ENCODE assay signal across 10 mouse cellular contexts in the genomic region with DNA sequence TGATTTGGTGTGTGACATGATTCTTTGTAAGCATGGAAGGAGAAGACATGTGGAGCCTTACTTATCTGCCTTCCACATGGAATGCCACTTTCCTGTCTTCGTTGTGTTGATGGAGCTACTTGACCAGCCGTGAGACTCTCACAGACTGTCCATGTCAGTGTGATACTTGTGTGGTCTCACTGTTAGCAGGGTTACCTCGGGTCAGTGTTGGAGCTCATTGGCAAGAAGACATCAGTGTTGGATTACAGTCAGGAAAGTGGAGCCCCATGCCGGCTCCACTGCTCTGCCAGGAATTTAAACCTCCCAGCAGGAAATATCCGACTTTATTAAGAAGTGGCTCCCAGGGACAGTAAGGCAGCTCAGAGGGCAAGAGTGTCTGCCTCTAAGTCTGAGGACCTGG.
DNase-seq lines count a peak whose midpoint lies in the region; ATAC-seq and TF ChIP-seq lines count a peak whose summit lies in the region.
"Had no signal": no experiment of that assay in that cellular context is flagged by ENCODE, and none has a peak within 500 bp of the region (broad histone marks: within the 10 kb centered on the region; RNA-seq: fewer than 3 reads in every experiment).

No protein-coding gene starts in this region.

- no peak for ATAC-seq in forebrain, embryonic 12.5 days (ENCODE audit: low FRiP score)
- no peak for ATAC-seq in forebrain, embryonic 15.5 days (replicated peaks)

- peaks cover 0 to 20% of the 10 kb centered on the region in 2 experiments; a peak in 2 of 4 replicates for H3K36me3 ChIP-seq in MEL (ENCODE audit: control insufficient read depth in 1 of 2, insufficient read depth in 2 of 2, low read length in 2 of 2)
- H3K36me3 ChIP-seq in forebrain, embryonic 12.5 days (replicated peaks): peaks cover 59% of the 10 kb centered on the region
- H3K36me3 ChIP-seq in forebrain, embryonic 15.5 days: peaks cover 38% of the 10 kb centered on the region

- peak overlapping the region; percentile 22 for H3K4me3 ChIP-seq in MEL (ENCODE audit: control insufficient read depth in 1 of 2, insufficient read depth in 1 of 2, low read depth in 2 of 2, low read length in 2 of 2)
- no peak overlapping the region for H3K4me3 ChIP-seq in forebrain, embryonic 12.5 days (replicated peaks)
- no peak overlapping the region for H3K4me3 ChIP-seq in forebrain, embryonic 15.5 days
- H3K4me3 ChIP-seq: heart, embryonic 15.5 days; myocyte had no signal

- TF ChIP-seq POLR2A in MEL (IDR thresholded peaks at IDR 0.05; ENCODE audit: control insufficient read depth in 1 of 2, insufficient read depth in 1 of 2, low read depth in 1 of 2, low read length in 2 of 2, poor library complexity in 1 of 2): no peak

- no peak for TF ChIP-seq EP300 in MEL (IDR thresholded peaks at IDR 0.05; ENCODE audit: low read depth in 1 of 2, low read length in 2 of 2)

- H3K9me3 ChIP-seq in MEL (replicated peaks; ENCODE audit: insufficient read depth, low read length): no peaks in the 10 kb centered on the region
- no peaks in the 10 kb centered on the region for H3K9me3 ChIP-seq in forebrain, embryonic 12.5 days
- H3K9me3 ChIP-seq in forebrain, embryonic 15.5 days: no peaks in the 10 kb centered on the region
- H3K9me3 ChIP-seq: heart, embryonic 15.5 days had no signal

- no peak overlapping the region for H3K4me2 ChIP-seq in forebrain, embryonic 12.5 days
- no peak overlapping the region for H3K4me2 ChIP-seq in forebrain, embryonic 15.5 days (replicated peaks)
- H3K4me2 ChIP-seq: heart, embryonic 15.5 days had no signal

- no peaks in the 10 kb centered on the region for H3K27me3 ChIP-seq in MEL (ENCODE audit: control insufficient read depth in 1 of 2, insufficient read depth in 2 of 2, low read length in 2 of 2)
- no peaks in the 10 kb centered on the region for H3K27me3 ChIP-seq in forebrain, embryonic 12.5 days
- no peaks in the 10 kb centered on the region for H3K27me3 ChIP-seq in forebrain, embryonic 15.5 days
- H3K27me3 ChIP-seq: heart, embryonic 15.5 days had no signal

- TF ChIP-seq RAD21 in MEL (IDR thresholded peaks at IDR 0.05; ENCODE audit: low read depth, low read length): no peak

- intact Hi-C loops in gastrocnemius, postnatal 36 days (cut with DNase I): loop anchor here (5.0 kb wide), 3 partner anchors 38 to 77 kb away; no protein-coding TSS in a partner anchor
- intact Hi-C loops in heart, postnatal 10 days (cut with DNase I): no loop called here

- H3K9ac ChIP-seq in MEL (ENCODE audit: control insufficient read depth, low read depth, low read length, poor library complexity, severe bottlenecking): peak overlapping the region; percentile 27
- no peak overlapping the region for H3K9ac ChIP-seq in forebrain, embryonic 12.5 days
- no peak overlapping the region for H3K9ac ChIP-seq in forebrain, embryonic 15.5 days (replicated peaks)
- H3K9ac ChIP-seq: heart, embryonic 15.5 days had no signal

- no peak for TF ChIP-seq CTCF in MEL (IDR thresholded peaks at IDR 0.05 in 2 of 3, conservative IDR thresholded peaks at IDR 0.05 in 1 of 3; ENCODE audit: control insufficient read depth in 1 of 3, insufficient read depth in 1 of 3, low read depth in 2 of 3, low read length in 3 of 3, poor library complexity in 1 of 3, severe bottlenecking in 1 of 3)

- WGBS in forebrain, embryonic 12.5 days: 81% methylated on average over 5 of the region's 5 CpGs
- 79% methylated on average over 5 of the region's 5 CpGs for WGBS in forebrain, embryonic 15.5 days

- no peaks in the 10 kb centered on the region for H3K79me2 ChIP-seq in MEL (ENCODE audit: control insufficient read depth, insufficient read depth, low read length, poor library complexity)

- H3K27ac ChIP-seq in MEL (ENCODE audit: control insufficient read depth, low read depth, low read length): peak overlapping the region; percentile 80
- no peak overlapping the region for H3K27ac ChIP-seq in forebrain, embryonic 12.5 days
- H3K27ac ChIP-seq in forebrain, embryonic 15.5 days (replicated peaks): no peak overlapping the region
- H3K27ac ChIP-seq: heart, embryonic 15.5 days had no signal

- peak; percentile 76 for DNase-seq in gastrocnemius, adult 18-20 months (ENCODE audit: low spot score)
- no peak for DNase-seq in gastrocnemius, postnatal 36 days
- no peak for DNase-seq in MEL (ENCODE audit: low read depth, low spot score)
- peak; percentile 22 for DNase-seq in embryo, embryonic 9.5 days (ENCODE audit: extremely low spot score)
- DNase-seq in heart, postnatal 10 days: peak; percentile 78 to 79
- DNase-seq in frontal cortex, postnatal 25 days (ENCODE audit: low spot score in 2 of 2): no peak

- peaks cover 9 to 28% of the 10 kb centered on the region in 2 experiments for H3K4me1 ChIP-seq in MEL (ENCODE audit: control insufficient read depth in 1 of 2, insufficient read depth in 2 of 2, low read length in 2 of 2)
- H3K4me1 ChIP-seq in forebrain, embryonic 12.5 days: no peaks in the 10 kb centered on the region
- no peaks in the 10 kb centered on the region for H3K4me1 ChIP-seq in forebrain, embryonic 15.5 days

TF ChIP-seq in MEL, 35 proteins besides CTCF, POLR2A, EP300 and RAD21:
- TF ChIP-seq MAFK (IDR thresholded peaks at IDR 0.05; ENCODE audit: borderline replicate concordance, low read depth, low read length): no peak
- no peak for TF ChIP-seq USF2 (IDR thresholded peaks at IDR 0.05; ENCODE audit: borderline replicate concordance in 1 of 2, insufficient read depth in 1 of 2, low read depth in 1 of 2, low read length in 2 of 2)
- TF ChIP-seq TBP (IDR thresholded peaks at IDR 0.05; ENCODE audit: low read depth, low read length): no peak
- TF ChIP-seq POLR2AphosphoS5 (IDR thresholded peaks at IDR 0.05; ENCODE audit: borderline replicate concordance, low read depth, low read length): no peak
- TF ChIP-seq POLR2AphosphoS2 (IDR thresholded peaks at IDR 0.05; ENCODE audit: low read length): no peak
- TF ChIP-seq KAT2A (conservative IDR thresholded peaks at IDR 0.05; ENCODE audit: low read depth, low read length): no peak
- no peak for TF ChIP-seq SIN3A (IDR thresholded peaks at IDR 0.05; ENCODE audit: low read length)
- TF ChIP-seq ZKSCAN1 (IDR thresholded peaks at IDR 0.05; ENCODE audit: low read depth, low read length): no peak
- TF ChIP-seq GABPA (IDR thresholded peaks at IDR 0.05; ENCODE audit: low read depth, low read length): no peak
- no peak for TF ChIP-seq MXI1 (IDR thresholded peaks at IDR 0.05; ENCODE audit: low read depth, low read length)
- no peak for TF ChIP-seq NRF1 (IDR thresholded peaks at IDR 0.05; ENCODE audit: insufficient read depth, low read depth, low read length, poor library complexity, severe bottlenecking)
- TF ChIP-seq MEF2A (IDR thresholded peaks at IDR 0.05; ENCODE audit: extremely low read depth, insufficient replicate concordance, low read depth, low read length, poor library complexity, severe bottlenecking): no peak
- no peak for TF ChIP-seq ETS1 (IDR thresholded peaks at IDR 0.05; ENCODE audit: low read depth, low read length)
- no peak for TF ChIP-seq CHD1 (IDR thresholded peaks at IDR 0.05; ENCODE audit: low read depth, low read length)

Comparison
In these comparisons a context has a peak if more than half of its experiments do, and no peak if none do; other contexts are left out.
1. DNase-seq: peak in gastrocnemius, adult 18-20 months (single experiment), embryo, embryonic 9.5 days (single experiment) and heart, postnatal 10 days (2 of 2); none in gastrocnemius, postnatal 36 days (0 of 2), MEL (single experiment) and frontal cortex, postnatal 25 days (0 of 2).
2. H3K4me3 ChIP-seq: peak in MEL (2 of 2); none in forebrain, embryonic 12.5 days (single experiment) and forebrain, embryonic 15.5 days (single experiment).